In the genomic region with DNA sequence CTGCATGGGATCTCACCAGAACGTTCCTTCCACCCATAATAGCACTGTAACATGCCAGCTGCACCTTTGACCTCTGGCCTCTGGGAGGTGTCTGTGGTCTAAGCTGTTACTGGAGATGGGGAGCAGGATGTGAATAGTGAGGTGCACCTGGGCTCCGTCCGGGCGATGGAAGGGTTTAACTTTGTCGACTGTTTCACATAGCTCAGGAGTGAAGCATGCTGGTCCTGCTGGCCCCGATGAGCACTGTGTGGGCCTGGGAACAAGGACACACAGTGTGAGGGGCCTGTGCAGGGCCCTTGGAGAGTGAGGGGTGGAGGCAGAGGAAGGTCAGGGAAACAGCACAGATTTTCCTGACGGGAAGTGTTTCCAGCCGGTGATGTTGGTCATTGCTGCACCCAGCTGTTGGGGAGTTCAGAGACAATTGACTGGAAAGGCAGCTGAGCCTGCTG, we compare ENCODE assay signal across 13 mouse cellular contexts. TPM values are rescaled to one million over a fixed set of nuclear protein-coding genes. Genes with fewer than 3 reads are reported as not detected.
A peak's percentile ranks its signal among the peaks of the same experiment; 100 is the strongest.
DNase-seq lines count a peak whose midpoint lies in the region; ATAC-seq lines count a peak whose summit lies in the region.
"Had no signal": no experiment of that assay in that cellular context is flagged by ENCODE, and none has a peak within 500 bp of the region (broad histone marks: within the 10 kb centered on the region; RNA-seq: fewer than 3 reads in every experiment).

No protein-coding gene starts in this region.

- ATAC-seq in forebrain, embryonic 11.5 days (replicated peaks; ENCODE audit: low FRiP score), result peak; percentile 23; the same call in 1 of the 2 replicates
- no peak for ATAC-seq in forebrain, embryonic 12.5 days (ENCODE audit: low FRiP score)
- ATAC-seq in liver, embryonic 11.5 days (replicated peaks; ENCODE audit: low FRiP score), result 0 out of 2 replicates have a peak, but pooled peaks have one; percentile 12
- no peak for ATAC-seq in liver, embryonic 12.5 days
- no peak for ATAC-seq in hindbrain, embryonic 12.5 days (ENCODE audit: low FRiP score)

- no peaks in the 10 kb centered on the region for H3K36me3 ChIP-seq in forebrain, embryonic 11.5 days (ENCODE audit: control insufficient read depth, insufficient read depth, low read length)
- peaks cover 37% of the 10 kb centered on the region for H3K36me3 ChIP-seq in forebrain, embryonic 12.5 days (replicated peaks)
- peaks cover 5% of the 10 kb centered on the region; the same call in 1 of the 2 replicates for H3K36me3 ChIP-seq in liver, embryonic 11.5 days (ENCODE audit: control insufficient read depth, insufficient read depth, low read length)
- peaks cover 51% of the 10 kb centered on the region for H3K36me3 ChIP-seq in liver, embryonic 12.5 days
- peaks cover 34% of the 10 kb centered on the region for H3K36me3 ChIP-seq in hindbrain, embryonic 12.5 days

- 53% methylated on average over 8 of the region's 8 CpGs for WGBS in forebrain, embryonic 11.5 days
- WGBS in forebrain, embryonic 12.5 days, result 50% methylated on average over 8 of the region's 8 CpGs
- WGBS in liver, embryonic 11.5 days, result 62% methylated on average over 8 of the region's 8 CpGs
- WGBS in liver, embryonic 12.5 days (ENCODE audit: insufficient replicate concordance), result 61% methylated on average over 8 of the region's 8 CpGs
- 57% methylated on average over 8 of the region's 8 CpGs for WGBS in hindbrain, embryonic 12.5 days

- H3K4me3 ChIP-seq in forebrain, embryonic 11.5 days (ENCODE audit: low read depth, low read length), result no peak overlapping the region
- no peak overlapping the region for H3K4me3 ChIP-seq in forebrain, embryonic 12.5 days (replicated peaks)
- H3K4me3 ChIP-seq in liver, embryonic 11.5 days (ENCODE audit: low read depth, low read length), result no peak overlapping the region
- no peak overlapping the region for H3K4me3 ChIP-seq in liver, embryonic 12.5 days
- H3K4me3 ChIP-seq in hindbrain, embryonic 12.5 days, result no peak overlapping the region

- no peak overlapping the region for H3K27ac ChIP-seq in forebrain, embryonic 11.5 days (ENCODE audit: low read depth, low read length)
- no peak overlapping the region for H3K27ac ChIP-seq in forebrain, embryonic 12.5 days
- no peak overlapping the region; the same call in 1 of the 2 replicates for H3K27ac ChIP-seq in liver, embryonic 11.5 days (ENCODE audit: low read depth, low read length)
- H3K27ac ChIP-seq in liver, embryonic 12.5 days, result no peak overlapping the region
- H3K27ac ChIP-seq in hindbrain, embryonic 12.5 days, result no peak overlapping the region

- no peak overlapping the region for H3K9ac ChIP-seq in forebrain, embryonic 11.5 days (ENCODE audit: low read length)
- no peak overlapping the region for H3K9ac ChIP-seq in forebrain, embryonic 12.5 days
- no peak overlapping the region for H3K9ac ChIP-seq in liver, embryonic 11.5 days (ENCODE audit: low read depth, low read length)
- H3K9ac ChIP-seq in liver, embryonic 12.5 days, result no peak overlapping the region
- 0 out of 2 replicates have a peak overlapping the region, but pooled peaks have one; percentile 0 for H3K9ac ChIP-seq in hindbrain, embryonic 12.5 days

- peaks cover 2% of the 10 kb centered on the region; the same call in 1 of the 2 replicates for H3K4me1 ChIP-seq in forebrain, embryonic 11.5 days (replicated peaks; ENCODE audit: control insufficient read depth, insufficient read depth, low read length)
- peaks cover 9% of the 10 kb centered on the region; the same call in 1 of the 2 replicates for H3K4me1 ChIP-seq in forebrain, embryonic 12.5 days
- H3K4me1 ChIP-seq in liver, embryonic 11.5 days (replicated peaks; ENCODE audit: control insufficient read depth, insufficient read depth, low read length), result peaks cover 18% of the 10 kb centered on the region
- peaks cover 40% of the 10 kb centered on the region for H3K4me1 ChIP-seq in liver, embryonic 12.5 days
- peaks cover 10% of the 10 kb centered on the region; the same call in 1 of the 2 replicates for H3K4me1 ChIP-seq in hindbrain, embryonic 12.5 days

- no peaks in the 10 kb centered on the region for H3K9me3 ChIP-seq in forebrain, embryonic 11.5 days (ENCODE audit: control insufficient read depth, low read length)
- no peaks in the 10 kb centered on the region for H3K9me3 ChIP-seq in forebrain, embryonic 12.5 days
- H3K9me3 ChIP-seq in liver, embryonic 11.5 days (ENCODE audit: control insufficient read depth, low read length), result no peaks in the 10 kb centered on the region
- no peaks in the 10 kb centered on the region for H3K9me3 ChIP-seq in liver, embryonic 12.5 days (replicated peaks)
- no peaks in the 10 kb centered on the region for H3K9me3 ChIP-seq in hindbrain, embryonic 12.5 days (replicated peaks)

- no peak overlapping the region for H3K4me2 ChIP-seq in forebrain, embryonic 11.5 days (ENCODE audit: low read depth, low read length, severe bottlenecking)
- H3K4me2 ChIP-seq in forebrain, embryonic 12.5 days, result no peak overlapping the region
- no peak overlapping the region for H3K4me2 ChIP-seq in liver, embryonic 11.5 days
- no peak overlapping the region for H3K4me2 ChIP-seq in liver, embryonic 12.5 days
- no peak overlapping the region for H3K4me2 ChIP-seq in hindbrain, embryonic 12.5 days (replicated peaks)

- H3K27me3 ChIP-seq in forebrain, embryonic 11.5 days (ENCODE audit: control insufficient read depth, insufficient read depth, low read length), result no peaks in the 10 kb centered on the region
- H3K27me3 ChIP-seq in forebrain, embryonic 12.5 days, result no peaks in the 10 kb centered on the region
- H3K27me3 ChIP-seq in liver, embryonic 11.5 days (replicated peaks; ENCODE audit: control insufficient read depth, insufficient read depth, low read length), result no peaks in the 10 kb centered on the region
- H3K27me3 ChIP-seq in liver, embryonic 12.5 days (replicated peaks), result no peaks in the 10 kb centered on the region
- H3K27me3 ChIP-seq in hindbrain, embryonic 12.5 days, result no peaks in the 10 kb centered on the region

- DNase-seq in forebrain, embryonic 11.5 days (ENCODE audit: low spot score), result no peak
- DNase-seq in liver, embryonic 11.5 days (ENCODE audit: low spot score), result no peak
- peak; percentile 36 for DNase-seq in naive thymus-derived CD4-positive, alpha-beta T cell, adult 2 months (ENCODE audit: low read depth)
- DNase-seq in adrenal gland, postnatal 25 days, result no peak
- no peak for DNase-seq in cerebellum, postnatal 10 days
- DNase-seq: B cell, adult 2 months; gastrocnemius, postnatal 10 days; layer of hippocampus, postnatal 36 days had no signal

RNA-seq across cellular contexts. Expression of gene Ppp1r21, which starts 23.1 kb away (rescaled TPM):
- polyA plus RNA-seq in forebrain, embryonic 11.5 days (2014; fragmentation: Nextera tagmentation; extraction: Ambion mirVana), result 23.8 and 29.4 TPM in 2 replicates
- polyA plus RNA-seq in forebrain, embryonic 12.5 days (2016; fragmentation: Nextera tagmentation; extraction: Ambion mirVana), result 20.8 and 22.0 TPM in 2 replicates
- polyA plus RNA-seq in liver, embryonic 11.5 days (2014; fragmentation: Nextera tagmentation; extraction: Ambion mirVana), result 16.2 and 16.6 TPM in 2 replicates
- 8.8 and 11.2 TPM in 2 replicates for polyA plus RNA-seq in liver, embryonic 12.5 days (2016; fragmentation: Nextera tagmentation; extraction: Ambion mirVana)
- 25.9 and 28.2 TPM in 2 replicates for polyA plus RNA-seq in hindbrain, embryonic 12.5 days (2016; fragmentation: Nextera tagmentation; extraction: Ambion mirVana)
- total RNA-seq in adrenal gland, postnatal 25 days (2021), result 46.4 and 46.6 TPM in 2 replicates

RNA-seq across cellular contexts. Expression of gene Ston1, which starts 44.5 kb away (rescaled TPM):
- polyA plus RNA-seq in forebrain, embryonic 11.5 days (2014; fragmentation: Nextera tagmentation; extraction: Ambion mirVana), result 3.4 and 4.9 TPM in 2 replicates
- 1.5 and 2.4 TPM in 2 replicates for polyA plus RNA-seq in forebrain, embryonic 12.5 days (2016; fragmentation: Nextera tagmentation; extraction: Ambion mirVana)
- polyA plus RNA-seq in liver, embryonic 11.5 days (2014; fragmentation: Nextera tagmentation; extraction: Ambion mirVana), result 2.8 and 2.9 TPM in 2 replicates
- polyA plus RNA-seq in liver, embryonic 12.5 days (2016; fragmentation: Nextera tagmentation; extraction: Ambion mirVana), result 1.4 TPM in 2 replicates
- 3.1 and 3.4 TPM in 2 replicates for polyA plus RNA-seq in hindbrain, embryonic 12.5 days (2016; fragmentation: Nextera tagmentation; extraction: Ambion mirVana)
- total RNA-seq in adrenal gland, postnatal 25 days (2021), result 26.0 and 33.3 TPM in 2 replicates
- total RNA-seq: common myeloid progenitor, adult 5-6 weeks; monocyte, adult 5-6 weeks had no signal

Comparison
In these comparisons a context has a peak if more than half of its experiments do, and no peak if none do; other contexts are left out.
1. ATAC-seq: peak in forebrain, embryonic 11.5 days (single experiment) and liver, embryonic 11.5 days (single experiment); none in forebrain, embryonic 12.5 days (single experiment), liver, embryonic 12.5 days (single experiment) and hindbrain, embryonic 12.5 days (single experiment).